ENCODE assay signal across 26 mouse cellular contexts in genomic region chr11:99469228-99469627, GRCm38 (mm10). TPM values are rescaled to one million over a fixed set of nuclear protein-coding genes. Genes with fewer than 3 reads are reported as not detected.
DNase-seq lines count a peak whose midpoint lies in the region; TF ChIP-seq lines count a peak whose summit lies in the region.
"Had no signal": no experiment of that assay in that cellular context is flagged by ENCODE, and none has a peak within 500 bp of the region (broad histone marks: within the 10 kb centered on the region; RNA-seq: fewer than 3 reads in every experiment).

No protein-coding gene starts in this region.

- intact Hi-C loops in left cerebral cortex, postnatal 36 days (cut with DNase I) = loop anchor here (5.0 to 10.0 kb wide), 2 partner anchors 154 to 163 kb away; no protein-coding TSS in a partner anchor

- no peak for TF ChIP-seq POLR2A in lung, adult 2 months (IDR thresholded peaks at IDR 0.05; ENCODE audit: borderline replicate concordance, extremely low read depth, low read depth, low read length)

- H3K4me1 ChIP-seq in lung, adult 2 months (ENCODE audit: control insufficient read depth, insufficient read depth, low read length) = no peaks in the 10 kb centered on the region; the same call in none of the 2 replicates
- H3K4me1 ChIP-seq: forebrain, embryonic 13.5 days; heart, embryonic 15.5 days; hindbrain, embryonic 10.5 days had no signal

- peak; percentile 34 to 59 for DNase-seq in lung, adult 18-20 months
- DNase-seq in lung, adult 2 months = no peak
- peak; percentile 21 for DNase-seq in lung, postnatal 10 days
- DNase-seq in lung, postnatal 4 days = peak; percentile 16 to 48
- no peak for DNase-seq in left cerebral cortex, postnatal 36 days (ENCODE audit: low spot score in 2 of 2)
- no peak for DNase-seq in cerebellum, adult 11 months
- DNase-seq in spleen, postnatal 4 days (ENCODE audit: low spot score in 2 of 2) = no peak
- DNase-seq: adrenal gland, postnatal 14 days; cerebellum, adult 18-20 months; cerebellum, adult 9-11 months; cerebellum, postnatal 36 days; forebrain, postnatal 0 days; gastrocnemius, postnatal 14 days; heart, adult 2 months; heart, postnatal 14 days had no signal

- WGBS in lung, adult 2 months = 36% methylated on average over 4 of the region's 4 CpGs

- no peak for TF ChIP-seq CTCF in lung, adult 2 months (IDR thresholded peaks at IDR 0.05; ENCODE audit: insufficient read depth, low read length)

- H3K4me3 ChIP-seq in lung, adult 2 months (replicated peaks; ENCODE audit: extremely low read depth, low read depth, low read length) = no peak overlapping the region
- H3K4me3 ChIP-seq: forebrain, embryonic 13.5 days; heart, adult 2 months; heart, embryonic 15.5 days; hindbrain, embryonic 10.5 days had no signal

RNA-seq across cellular contexts. Expression of gene Krt23, which starts 23.7 kb away (rescaled TPM):
- 20.2 and 26.1 TPM in 2 replicates for polyA plus RNA-seq in lung, adult 2 months (2012; rRNA removed)
- not detected for total RNA-seq in left cerebral cortex, postnatal 36 days (2021)
- total RNA-seq: adrenal gland, adult 18-20 months; CH12.LX; forebrain, postnatal 0 days; gastrocnemius, adult 18-20 months; gastrocnemius, postnatal 14 days; heart, adult 2 months; heart, postnatal 14 days had no signal
- polyA plus RNA-seq: activated CD4-positive, CD25-positive, alpha-beta regulatory T cell, adult 4 months; forebrain, embryonic 13.5 days; hindbrain, embryonic 10.5 days had no signal

RNA-seq across cellular contexts. Expression of gene Krt20, which starts 31.3 kb away (rescaled TPM):
- polyA plus RNA-seq in lung, adult 2 months (2012; rRNA removed) = 0.72 TPM in 1 of 2 replicates, not detected in the other
- total RNA-seq in left cerebral cortex, postnatal 36 days (2021) = not detected
- total RNA-seq: CH12.LX; forebrain, postnatal 0 days; heart, adult 2 months had no signal
- polyA plus RNA-seq: forebrain, embryonic 13.5 days; Patski had no signal

RNA-seq across cellular contexts. Expression of gene Krt12, which starts 47.2 kb away (rescaled TPM):
- polyA plus RNA-seq in lung, adult 2 months (2012; rRNA removed) = 0.06 TPM in 1 of 2 replicates, not detected in the other
- total RNA-seq in left cerebral cortex, postnatal 36 days (2021) = 10 to 100 TPM in 1 of 2 experiments, 1 to 10 TPM in 1; 9.4 to 13.4 TPM
- total RNA-seq: adrenal gland, adult 18-20 months; adrenal gland, postnatal 14 days; CH12.LX; gastrocnemius, adult 18-20 months; gastrocnemius, postnatal 14 days; heart, adult 2 months; heart, postnatal 14 days had no signal
- polyA plus RNA-seq: activated CD4-positive, CD25-positive, alpha-beta regulatory T cell, adult 4 months; embryonic facial prominence, embryonic 14.5 days; forebrain, embryonic 13.5 days; gonadal fat pad, adult 2 months; heart, adult 2 months; heart, embryonic 11.5 days; heart, embryonic 15.5 days; Patski had no signal

RNA-seq across cellular contexts. Expression of gene Krt39, which starts 51.9 kb away (rescaled TPM):
- not detected in 2 replicates for polyA plus RNA-seq in lung, adult 2 months (2012; rRNA removed)
- not detected for total RNA-seq in left cerebral cortex, postnatal 36 days (2021)
- total RNA-seq: adrenal gland, adult 18-20 months; adrenal gland, postnatal 14 days; CH12.LX; forebrain, postnatal 0 days; gastrocnemius, adult 18-20 months; gastrocnemius, postnatal 14 days; heart, adult 2 months; heart, postnatal 14 days had no signal
- polyA plus RNA-seq: activated CD4-positive, CD25-positive, alpha-beta regulatory T cell, adult 4 months; embryonic facial prominence, embryonic 14.5 days; forebrain, embryonic 13.5 days; forebrain, postnatal 0 days; gonadal fat pad, adult 2 months; heart, adult 2 months; heart, embryonic 11.5 days; heart, embryonic 15.5 days; hindbrain, embryonic 10.5 days had no signal

Comparison
In these comparisons a context has a peak if more than half of its experiments do, and no peak if none do; other contexts are left out.
1. DNase-seq: peak in lung, adult 18-20 months (2 of 2), lung, postnatal 10 days (single experiment) and lung, postnatal 4 days (2 of 2); none in lung, adult 2 months (single experiment), left cerebral cortex, postnatal 36 days (0 of 2), cerebellum, adult 11 months (single experiment) and spleen, postnatal 4 days (0 of 2).